Mouse (Mus musculus) bone marrow, adult 2 months (tissue): ENCODE measurements at regions not wholly inside any gene's neighbourhood (a gene's known extent, or its start where the extent isn't known, plus 50 kb on each side); places are given as distances from the start of the nearest gene placed in this dataset.

Experiments
- H3K27ac ChIP-seq: fragments of 200-500 bp; 2 replicates; pipeline ENCODE4 v1.5.1; 2012; ENCODE audit warnings: low read depth, mild to moderate bottlenecking, control low read depth, inconsistent platforms, low read length; ENCODE audit not compliant: control insufficient read depth, poor library complexity, insufficient read depth
- H3K4me1 ChIP-seq: fragments of 200-500 bp; 2 replicates; pipeline ENCODE4 v1.6.1; 2011; ENCODE audit warnings: low read length; ENCODE audit not compliant: control insufficient read depth, insufficient read depth
- H3K4me3 ChIP-seq: fragments of 200-500 bp; replicated peaks from 2 replicates; pipeline ENCODE3; 2011; ENCODE audit warnings: mild to moderate bottlenecking, low read depth, low read length, control low read depth; ENCODE audit not compliant: control insufficient read depth
- CTCF ChIP-seq: fragments of 200-500 bp; IDR thresholded peaks from 2 replicates; pipeline ENCODE4 v1.5.1; 2011; ENCODE audit warnings: low read length, control low read depth; ENCODE audit not compliant: control insufficient read depth, insufficient read depth
- POLR2A ChIP-seq: fragments of 200-500 bp; IDR thresholded peaks from 2 replicates; pipeline ENCODE4 v1.6.1; 2011; ENCODE audit warnings: low read depth, mild to moderate bottlenecking, control low read depth, low read length, borderline replicate concordance; ENCODE audit not compliant: control insufficient read depth
- whole genome bisulfite sequencing: fragments of 180-500 bp; shearing (Covaris S2); methylation state at CpG from one replicate; pipeline ENCODE4 v1.1.7; 2018; 5-methylcytosine and 5-hydroxymethylcytosine counted together

DNA sequence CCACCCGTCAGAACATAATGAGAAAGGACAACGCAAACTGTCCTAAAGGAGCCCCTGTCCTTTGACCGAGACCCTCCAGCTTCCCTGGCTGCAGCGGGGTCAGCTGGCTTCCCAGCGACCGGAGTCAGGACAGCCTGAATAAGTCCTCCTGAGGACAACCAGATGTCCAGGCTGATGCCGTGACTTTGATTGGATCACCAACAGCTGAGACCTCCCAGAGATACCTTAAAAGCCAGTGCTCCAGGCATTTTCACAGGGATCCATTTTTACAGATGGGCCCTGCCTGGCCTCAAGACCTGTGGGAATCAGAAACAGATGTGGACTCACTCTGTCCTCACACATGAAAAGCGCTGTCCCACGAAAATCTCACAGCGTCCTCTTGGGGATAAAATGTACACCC, 158.7 kb upstream of the Foxq1 start:
- TF ChIP-seq POLR2A, result no peak
- no peak for TF ChIP-seq CTCF
- WGBS, result 86% methylated on average over 10 of the region's 10 CpGs
- Histone ChIP-seq H3K4me1 (no peaks in the 10 kb centered on the region), H3K27ac (no peak overlapping the region), H3K4me3 (no peak overlapping the region)

DNA sequence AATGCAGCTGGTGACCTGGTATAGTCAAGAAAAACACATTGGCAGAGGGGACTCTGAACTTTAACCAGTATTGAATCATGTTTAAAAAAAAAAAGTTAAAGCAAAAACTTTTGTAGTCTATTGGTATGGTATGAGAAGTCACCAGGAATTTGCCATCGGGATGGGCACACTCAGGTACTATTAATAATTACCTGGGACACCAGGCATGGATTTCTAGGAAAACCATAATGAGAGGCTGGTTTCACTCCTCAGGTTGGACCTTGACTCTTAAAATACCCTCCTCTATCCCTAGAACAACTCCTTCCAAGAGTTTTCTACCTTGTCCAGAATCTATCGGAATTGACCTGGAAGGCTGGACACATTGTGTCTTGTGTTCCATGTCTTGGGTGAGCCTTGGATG, 155.5 kb upstream of the Foxq1 start:
- TF ChIP-seq CTCF, result no peak
- no peak for TF ChIP-seq POLR2A
- 93% methylated on average over 2 of the region's 2 CpGs for WGBS
- Histone ChIP-seq H3K4me1 (no peaks in the 10 kb centered on the region), H3K27ac (no peak overlapping the region), H3K4me3 (no peak overlapping the region)

GRCm38 (mm10) chr13:31405312-31405711, 150.6 kb upstream of the Foxq1 start:
- 75% methylated on average over 2 of the region's 2 CpGs for WGBS
- Histone ChIP-seq H3K27ac (no peak overlapping the region), H3K4me3 (no peak overlapping the region), H3K4me1 (no peaks in the 10 kb centered on the region)
- TF ChIP-seq POLR2A (no peak), CTCF (no peak)

DNA sequence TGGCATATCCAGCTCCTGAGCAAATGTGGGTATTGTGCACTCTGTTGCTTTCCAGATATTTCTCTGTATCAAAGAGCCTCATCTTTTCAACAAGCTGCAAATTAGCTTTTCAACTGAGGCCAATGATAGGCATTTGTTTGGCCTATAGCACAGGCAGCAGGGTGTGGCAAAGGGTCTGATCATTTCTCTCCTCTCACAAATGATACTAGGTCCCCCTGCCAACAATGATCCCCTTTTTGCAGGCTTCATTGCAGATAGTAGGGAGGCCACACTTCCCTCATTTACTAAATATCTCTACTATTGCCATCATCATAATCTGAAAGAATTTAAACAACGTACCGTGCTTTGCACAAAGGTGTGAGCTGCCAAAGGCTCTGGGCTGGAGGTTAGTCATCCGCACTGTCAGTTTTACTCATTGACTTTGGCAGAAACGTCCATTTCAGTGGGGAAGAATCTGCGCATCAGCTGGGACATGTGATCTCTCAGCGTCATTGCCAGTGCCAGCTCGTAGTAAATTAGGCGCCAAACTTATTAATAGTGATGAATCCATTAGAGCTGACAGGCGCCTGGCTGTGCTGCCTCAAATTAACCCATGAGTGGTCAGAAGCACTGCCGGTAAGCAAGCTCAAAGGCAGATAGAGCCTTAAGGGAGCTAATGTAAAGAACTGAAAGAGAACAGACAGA, 147.4 kb upstream of the Foxq1 start:
- Histone ChIP-seq H3K27ac (no peak overlapping the region), H3K4me1 (no peaks in the 10 kb centered on the region), H3K4me3 (no peak overlapping the region)
- TF ChIP-seq CTCF, result no peak
- no peak for TF ChIP-seq POLR2A
- 78% methylated on average over 10 of the region's 10 CpGs for WGBS

- H3K4me1 ChIP-seq, result no peaks in the 10 kb centered on the region
- 75% methylated on average over 2 of the region's 2 CpGs for WGBS
Observed at GRCm38 (mm10) chr13:31409123-31409513, 146.8 kb upstream of the Foxq1 start.

GRCm38 (mm10) chr13:31421556-31421955, 134.4 kb upstream of the Foxq1 start:
- Histone ChIP-seq H3K27ac (no peak overlapping the region), H3K4me3 (no peak overlapping the region), H3K4me1 (no peaks in the 10 kb centered on the region)
- no peak for TF ChIP-seq POLR2A
- no peak for TF ChIP-seq CTCF
- WGBS, result 86% methylated on average over 5 of the region's 5 CpGs

More at GRCm38 (mm10) chr13:31409123-31409513, 146.8 kb upstream of the Foxq1 start:
- Histone ChIP-seq H3K4me3 (no peak overlapping the region), H3K27ac (no peak overlapping the region)
- TF ChIP-seq CTCF (no peak), POLR2A (no peak)

- H3K4me1 ChIP-seq, result no peaks in the 10 kb centered on the region
- 78% methylated on average over 3 of the region's 3 CpGs for WGBS
- no peak overlapping the region for H3K27ac ChIP-seq
- H3K4me3 ChIP-seq, result no peak overlapping the region
- no peak for TF ChIP-seq CTCF
- TF ChIP-seq POLR2A, result no peak
Observed at GRCm38 (mm10) chr13:31423599-31423998, 132.3 kb upstream of the Foxq1 start.

GRCm38 (mm10) chr13:31425825-31426500, 130.0 kb upstream of the Foxq1 start:
- WGBS, result 53% methylated on average over 7 of the region's 7 CpGs
- TF ChIP-seq POLR2A, result no peak
- TF ChIP-seq CTCF, result no peak
- Histone ChIP-seq H3K4me1 (no peaks in the 10 kb centered on the region), H3K4me3 (no peak overlapping the region), H3K27ac (no peak overlapping the region)
